Mouse (Mus musculus) embryonic facial prominence, embryonic 11.5 days (tissue): ENCODE measurements around the gene Rbm6. TPM values are rescaled to one million over a fixed set of nuclear protein-coding genes. Genes with fewer than 3 reads are reported as not detected.

Experiments
- ATAC-seq: fragments of 200-750 bp; cut with Nextera tagmentation; replicated peaks from 2 replicates; pipeline ENCODE4 v1.8.0; 2017; ENCODE audit warnings: low read depth; ENCODE audit not compliant: insufficient number of reproducible peaks, low FRiP score, low TSS enrichment
- DNase-seq: peaks from one replicate; pipeline ENCODE4 v3.0.0-alpha.2; 2015; ENCODE audit warnings: low spot score
- H3K27ac ChIP-seq: fragments of 300-500 bp; sonication (generic); replicated peaks from 2 replicates; pipeline ENCODE4 v1.5.1; 2014; ENCODE audit warnings: mild to moderate bottlenecking, low read depth, low read length, control low read depth
- H3K27me3 ChIP-seq: fragments of 300-500 bp; sonication (generic); 2 replicates; pipeline ENCODE4 v1.6.1; 2014; ENCODE audit warnings: mild to moderate bottlenecking, low read length, moderate library complexity, mixed read lengths; ENCODE audit not compliant: control insufficient read depth, insufficient read depth
- H3K36me3 ChIP-seq: fragments of 300-500 bp; sonication (generic); replicated peaks from 2 replicates; pipeline ENCODE4 v1.6.1; 2014; ENCODE audit warnings: low read depth, mild to moderate bottlenecking, low read length, moderate library complexity, mixed read lengths; ENCODE audit not compliant: control insufficient read depth, insufficient read depth
- H3K4me1 ChIP-seq: fragments of 300-500 bp; sonication (generic); 2 replicates; pipeline ENCODE4 v1.6.1; 2014; ENCODE audit warnings: low read length, mixed read lengths; ENCODE audit not compliant: control insufficient read depth, insufficient read depth
- H3K4me2 ChIP-seq: fragments of 300-500 bp; sonication (generic); 2 replicates; pipeline ENCODE4 v1.6.1; 2014; ENCODE audit warnings: low read depth, mild to moderate bottlenecking, control low read depth, low read length, moderate library complexity
- H3K4me3 ChIP-seq: fragments of 300-500 bp; sonication (generic); 2 replicates; pipeline ENCODE4 v1.5.1; 2014; ENCODE audit warnings: low read depth, low read length, control low read depth
- H3K9ac ChIP-seq: fragments of 300-500 bp; sonication (generic); replicated peaks from 2 replicates; pipeline ENCODE4 v1.6.1; 2014; ENCODE audit warnings: mild to moderate bottlenecking, control low read depth, low read length
- H3K9me3 ChIP-seq: fragments of 300-500 bp; sonication (generic); replicated peaks from 2 replicates; pipeline ENCODE4 v1.6.1; 2016; ENCODE audit warnings: mild to moderate bottlenecking, low read length, inconsistent platforms, mixed read lengths; ENCODE audit not compliant: control insufficient read depth
- WGBS: fragments of 180-500 bp; shearing (Covaris S2); extraction: QIAGEN DNeasy Blood & Tissue Kit; methylation state at CpG from one replicate; pipeline ENCODE4 v1.1.7; 2014; 5-methylcytosine and 5-hydroxymethylcytosine counted together
- polyA plus RNA-seq: library from polyadenylated mRNA; unstranded; fragments of >200 nt; fragmentation: Nextera tagmentation; extraction: Ambion mirVana; gene quantifications from 2 replicates; pipeline ENCODE4 v1.2.1, GENCODE M21; 2014

Rbm6 gene
- 96.7 and 101 TPM in 2 replicates for polyA plus RNA-seq

DNA sequence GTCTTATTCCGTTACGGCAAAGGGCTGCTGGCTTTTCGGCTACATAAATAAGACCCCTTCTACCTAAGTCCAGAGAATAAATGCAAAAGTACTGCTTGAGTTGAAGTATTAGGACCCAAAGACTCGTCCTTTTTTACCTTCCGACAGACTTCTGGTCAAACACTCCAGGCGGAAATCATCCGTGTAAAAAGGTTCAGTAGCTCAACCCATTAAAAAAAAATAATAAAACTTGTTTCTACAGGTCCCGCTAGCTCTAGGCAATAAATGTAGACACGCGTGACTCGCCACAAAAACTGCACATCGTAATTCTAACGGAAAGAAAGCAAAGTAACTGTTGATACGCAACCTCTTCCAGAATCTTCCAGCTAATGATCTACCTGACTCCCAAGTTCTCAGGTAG is at the start of gene Rbm6:
Gene Rbm6 (minus strand): TSS at position 101 of the 400 bp plus-strand sequence.
- Histone ChIP-seq H3K4me1 (no peaks in the 10 kb centered on the region), H3K4me3 (peak within 1 kb of the TSS; percentile 97), H3K9me3 (no peaks in the 10 kb centered on the region), H3K36me3 (no peaks in the 10 kb centered on the region), H3K4me2 (peak within 1 kb of the TSS; percentile 68), H3K27me3 (no peaks in the 10 kb centered on the region), H3K27ac (peak within 1 kb of the TSS; percentile 90), H3K9ac (peak within 1 kb of the TSS; percentile 99)
- 11% methylated on average over 14 of the region's 14 CpGs for WGBS
- DNase-seq (no peak), ATAC-seq (no peak)

DNA sequence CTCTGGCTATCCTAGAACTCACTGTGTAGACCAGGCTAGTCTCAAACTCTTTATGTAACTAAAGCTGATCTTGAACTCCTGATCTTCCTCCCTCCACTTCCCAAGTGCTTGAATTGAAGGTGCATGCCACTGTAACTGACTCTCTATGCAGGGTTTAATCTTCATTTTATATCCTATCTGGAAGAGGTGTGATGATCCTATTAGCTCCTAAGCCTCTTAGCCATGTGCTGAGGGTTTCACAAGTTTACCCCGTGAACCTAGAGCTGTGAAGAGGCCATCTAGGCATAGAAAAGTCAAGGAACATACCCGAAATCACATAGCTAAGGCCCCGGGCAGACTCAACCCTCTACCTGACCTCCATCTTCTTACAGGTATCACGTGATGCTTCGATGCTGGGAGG is 46.4 kb upstream of the Rbm6 start:
- ATAC-seq = no peak
- DNase-seq = no peak
- no peak overlapping the region for H3K4me2 ChIP-seq
- H3K27ac ChIP-seq = no peak overlapping the region
- no peaks in the 10 kb centered on the region for H3K36me3 ChIP-seq
- no peaks in the 10 kb centered on the region for H3K27me3 ChIP-seq
- no peaks in the 10 kb centered on the region for H3K9me3 ChIP-seq
- H3K4me1 ChIP-seq = peaks cover 2% of the 10 kb centered on the region; the same call in 1 of the 2 replicates
- no peak overlapping the region for H3K4me3 ChIP-seq
- no peak overlapping the region for H3K9ac ChIP-seq
- WGBS = 83% methylated on average over 5 of the region's 5 CpGs

DNA sequence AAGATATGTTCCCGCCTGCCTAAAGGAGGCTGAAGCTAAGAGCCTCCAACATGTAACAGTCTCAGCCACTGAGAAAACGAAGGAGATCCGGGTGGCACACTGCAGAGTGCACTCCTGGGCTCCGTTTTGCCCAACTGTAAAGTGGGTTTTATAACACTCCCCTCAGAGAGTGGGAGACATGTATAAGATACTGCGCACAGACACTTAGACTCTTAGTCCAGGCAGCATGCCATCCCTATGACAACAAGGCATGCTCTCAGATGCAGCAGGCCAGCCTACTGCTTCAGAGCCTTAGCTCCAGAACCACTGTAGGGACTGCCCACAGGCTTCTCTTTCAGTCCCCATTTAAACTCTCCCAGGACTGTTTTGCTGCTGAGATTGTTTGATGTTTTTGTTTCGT is 45.8 kb upstream of the Rbm6 start:
- H3K4me1 ChIP-seq = peaks cover 2% of the 10 kb centered on the region; the same call in 1 of the 2 replicates
- H3K9me3 ChIP-seq = no peaks in the 10 kb centered on the region
- H3K27me3 ChIP-seq = no peaks in the 10 kb centered on the region
- no peak overlapping the region for H3K9ac ChIP-seq
- no peaks in the 10 kb centered on the region for H3K36me3 ChIP-seq
- H3K27ac ChIP-seq = no peak overlapping the region
- no peak for ATAC-seq
- no peak overlapping the region for H3K4me2 ChIP-seq
- WGBS = 78% methylated on average over 6 of the region's 6 CpGs
- no peak overlapping the region for H3K4me3 ChIP-seq
- DNase-seq = no peak

DNA sequence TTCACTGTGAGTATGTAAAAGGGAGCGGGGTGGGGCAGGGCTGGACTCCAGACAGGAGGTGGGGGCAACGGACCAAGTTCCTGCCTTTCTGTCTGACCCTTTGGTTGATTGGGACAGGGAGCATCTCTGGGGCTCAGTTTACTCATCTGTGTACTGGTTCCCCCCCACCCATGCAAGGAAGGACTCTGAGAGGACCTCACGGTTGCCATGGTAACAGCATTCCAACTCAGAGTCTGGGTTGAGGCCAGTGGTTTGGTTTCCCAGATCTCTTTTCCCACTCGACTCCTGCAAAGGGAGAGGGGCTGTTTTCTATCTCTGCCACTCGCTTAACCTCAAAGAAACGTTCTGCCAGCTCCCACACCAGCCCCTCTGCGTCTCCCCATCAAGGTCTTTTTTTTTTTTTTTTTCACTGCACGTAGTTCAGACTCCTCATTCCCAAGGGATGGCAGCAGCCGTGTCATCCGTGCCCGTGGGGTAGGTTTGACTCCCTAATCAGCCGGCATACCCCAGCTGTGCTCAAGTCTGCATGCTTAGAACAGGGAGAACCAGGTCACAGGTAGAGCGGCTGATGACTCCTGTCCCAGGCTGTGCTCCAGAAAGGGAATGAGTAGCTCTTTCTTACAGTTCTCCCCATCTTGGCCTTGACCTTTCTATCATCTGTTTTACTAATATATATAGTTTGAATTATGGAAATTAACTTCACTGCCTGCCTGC is 45.0 kb upstream of the Rbm6 start:
- WGBS = 45% methylated on average over 13 of the region's 13 CpGs
- peak; percentile 72 for DNase-seq
- Histone ChIP-seq H3K4me3 (no peak overlapping the region), H3K4me1 (peaks cover 2% of the 10 kb centered on the region; the same call in 1 of the 2 replicates), H3K36me3 (no peaks in the 10 kb centered on the region), H3K4me2 (no peak overlapping the region), H3K27me3 (no peaks in the 10 kb centered on the region), H3K9ac (no peak overlapping the region), H3K9me3 (no peaks in the 10 kb centered on the region), H3K27ac (no peak overlapping the region)
- ATAC-seq = 0 out of 2 replicates have a peak, but pooled peaks have one; percentile 46

DNA sequence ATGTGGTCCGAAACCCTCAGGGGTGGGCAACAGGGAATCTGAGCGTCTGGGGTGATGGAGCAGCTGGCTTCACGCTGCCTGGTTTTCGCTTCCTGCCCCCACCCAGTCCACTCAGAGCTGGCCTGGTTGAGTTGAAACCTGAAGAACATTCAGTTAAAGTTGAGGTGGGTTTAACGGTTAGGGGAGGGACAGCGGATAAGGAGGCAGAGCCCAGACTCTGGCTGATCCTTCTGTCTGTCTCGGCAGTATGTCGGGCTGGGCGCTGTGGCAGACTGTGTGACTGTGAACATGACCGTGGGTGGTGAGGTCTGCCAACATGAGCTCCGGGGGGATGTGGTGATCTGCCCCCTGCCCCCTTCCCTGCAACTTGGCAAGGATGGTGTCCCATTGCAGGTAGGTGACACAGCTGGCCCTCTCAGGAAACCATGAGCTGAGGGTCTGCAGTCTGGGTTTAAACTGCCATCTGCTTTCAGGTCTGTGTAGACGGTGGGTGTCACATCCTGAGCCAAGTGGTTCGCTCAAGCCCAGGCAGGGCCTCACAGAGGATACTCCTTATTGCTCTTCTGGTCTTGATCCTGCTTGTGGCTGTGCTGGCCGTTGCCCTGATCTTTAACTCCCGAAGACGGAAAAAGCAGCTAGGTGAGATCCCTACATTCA is 41.9 kb upstream of the Rbm6 start:
- Histone ChIP-seq H3K27me3 (no peaks in the 10 kb centered on the region), H3K4me2 (no peak overlapping the region), H3K4me3 (no peak overlapping the region), H3K9me3 (no peaks in the 10 kb centered on the region), H3K9ac (no peak overlapping the region), H3K27ac (no peak overlapping the region), H3K36me3 (no peaks in the 10 kb centered on the region), H3K4me1 (peaks cover 2% of the 10 kb centered on the region; the same call in 1 of the 2 replicates)
- no peak for DNase-seq
- WGBS = 85% methylated on average over 16 of the region's 16 CpGs
- no peak for ATAC-seq

DNA sequence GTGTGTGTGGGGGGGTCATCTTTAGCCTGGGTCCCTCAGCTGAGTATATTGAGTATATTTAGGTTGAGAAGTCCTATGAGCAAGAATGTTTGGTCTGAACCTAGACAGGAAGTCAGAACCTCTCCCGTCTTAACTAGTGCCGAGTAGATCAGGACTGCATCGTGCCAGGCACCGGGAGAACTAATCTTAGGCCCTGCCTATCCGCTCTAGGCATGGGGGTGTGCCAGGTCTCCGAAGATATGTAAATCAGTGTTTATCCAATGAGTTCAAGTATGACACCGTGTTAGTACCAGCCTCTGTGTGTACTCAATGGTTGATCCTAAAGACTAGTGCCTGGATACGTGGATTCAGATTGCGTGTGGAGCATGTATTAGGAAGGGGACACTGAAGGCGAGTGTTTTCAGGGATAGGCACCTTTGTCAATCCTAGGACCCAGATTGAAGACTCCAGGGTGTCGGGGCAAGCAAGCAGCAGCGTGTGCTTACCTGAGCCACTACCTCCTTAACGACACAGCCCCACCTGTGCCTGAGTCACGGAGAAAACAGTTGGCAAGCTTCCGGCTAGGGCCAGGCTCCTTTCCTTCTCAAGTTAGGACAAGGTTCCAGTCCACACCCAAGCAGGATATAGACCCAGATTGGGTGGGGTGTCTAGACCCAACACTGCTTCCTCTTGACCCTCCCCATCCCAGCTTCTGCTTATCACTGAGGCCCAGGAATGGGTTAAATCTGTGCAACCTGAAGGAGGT is 37.2 kb upstream of the Rbm6 start:
- no peaks in the 10 kb centered on the region for H3K27me3 ChIP-seq
- ATAC-seq = no peak
- no peaks in the 10 kb centered on the region for H3K9me3 ChIP-seq
- H3K4me1 ChIP-seq = no peaks in the 10 kb centered on the region
- H3K36me3 ChIP-seq = no peaks in the 10 kb centered on the region
- no peak for DNase-seq
- no peak overlapping the region for H3K4me2 ChIP-seq
- H3K4me3 ChIP-seq = no peak overlapping the region
- 87% methylated on average over 15 of the region's 15 CpGs for WGBS
- H3K9ac ChIP-seq = no peak overlapping the region
- no peak overlapping the region for H3K27ac ChIP-seq

DNA sequence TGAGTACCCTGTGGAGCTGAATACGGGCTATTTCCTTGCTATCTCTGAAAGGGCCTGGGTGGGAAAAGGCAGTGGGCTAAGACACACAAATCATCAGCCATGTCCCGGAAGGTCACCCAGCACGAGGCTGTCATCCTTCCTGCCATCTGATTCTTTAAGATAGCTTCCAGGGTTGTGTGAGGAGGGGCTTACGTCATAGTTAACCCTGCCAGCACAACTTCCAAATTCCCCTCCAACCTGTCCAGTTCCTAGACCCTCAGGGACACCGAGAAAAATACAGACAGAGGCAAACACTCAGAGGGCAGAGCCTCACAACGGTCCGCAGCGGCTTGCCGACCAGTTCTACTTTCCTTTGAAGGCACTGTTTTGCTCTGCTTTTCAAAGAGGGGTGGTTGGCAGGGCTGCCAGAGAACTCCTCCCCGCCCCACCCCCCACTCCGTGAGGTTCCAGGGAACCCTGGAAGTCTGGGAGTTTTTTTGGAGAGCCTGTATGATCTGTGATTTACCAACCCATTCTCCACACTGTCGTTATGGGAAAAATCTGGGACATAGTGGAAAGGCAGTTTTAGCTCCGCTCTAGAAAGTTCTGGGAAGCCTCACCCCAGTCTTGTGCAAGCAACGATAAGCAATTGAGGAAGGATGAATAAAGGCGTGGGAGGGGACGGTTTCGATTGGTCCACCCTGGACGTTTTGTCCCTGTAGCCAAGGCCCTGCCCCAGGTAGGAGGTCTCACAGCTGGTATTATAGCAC is 35.5 kb upstream of the Rbm6 start:
- ATAC-seq (no peak), DNase-seq (no peak)
- H3K4me2 ChIP-seq = no peak overlapping the region
- H3K9ac ChIP-seq = 0 out of 2 replicates have a peak overlapping the region, but pooled peaks have one; percentile 18
- H3K27ac ChIP-seq = no peak overlapping the region
- H3K4me1 ChIP-seq = no peaks in the 10 kb centered on the region
- WGBS = 43% methylated on average over 18 of the region's 18 CpGs
- H3K9me3 ChIP-seq = no peaks in the 10 kb centered on the region
- H3K36me3 ChIP-seq = no peaks in the 10 kb centered on the region
- no peaks in the 10 kb centered on the region for H3K27me3 ChIP-seq
- no peak overlapping the region for H3K4me3 ChIP-seq
